Mouse (Mus musculus): ENCODE results near the gene Upp2.
A peak's percentile ranks its signal among the peaks of the same experiment; 100 is the strongest.

The Upp2 gene

DNA sequence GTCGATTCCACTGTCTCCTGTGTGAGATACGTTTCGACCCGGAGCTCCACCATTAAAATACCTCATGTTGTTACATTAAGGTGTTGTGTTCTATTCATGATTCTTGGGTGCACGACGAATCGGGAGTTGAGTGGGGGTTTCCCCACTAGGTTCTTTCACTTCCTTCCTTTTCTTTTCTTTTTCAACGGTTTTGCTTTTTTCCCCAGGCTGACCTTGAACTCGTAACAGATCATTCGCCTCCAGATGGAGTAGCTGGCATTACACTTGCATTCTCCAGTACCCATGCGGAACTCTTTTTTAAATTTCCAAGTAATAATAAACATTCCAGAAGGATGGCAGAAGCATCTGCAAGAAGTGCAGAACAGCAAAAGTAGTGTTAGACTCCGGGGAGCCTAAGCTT, 58.1 kb downstream of the Upp2 start:
- DNase-seq (ENCODE audit: low spot score): no peak

DNA sequence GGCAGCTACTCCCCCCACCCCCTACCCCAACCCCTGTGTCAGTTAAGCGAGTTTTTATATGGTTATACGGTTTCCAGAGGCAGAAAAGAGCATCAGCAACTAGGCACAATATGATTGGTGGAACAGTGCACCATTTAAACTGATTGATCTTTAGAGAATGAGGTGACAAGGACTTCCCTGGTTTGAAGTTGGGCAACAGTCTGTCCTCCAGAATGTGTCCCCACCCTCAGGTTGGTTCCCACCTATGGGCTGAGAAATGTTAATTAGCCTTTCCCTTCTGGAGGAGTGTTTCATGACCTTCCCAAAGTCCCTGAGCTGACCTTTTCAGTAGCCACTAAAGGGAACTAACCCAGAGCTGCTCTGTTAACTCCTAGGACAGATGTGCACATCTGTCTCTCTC, 58.6 kb downstream of the Upp2 start:
- no peak for DNase-seq (ENCODE audit: low spot score)

DNA sequence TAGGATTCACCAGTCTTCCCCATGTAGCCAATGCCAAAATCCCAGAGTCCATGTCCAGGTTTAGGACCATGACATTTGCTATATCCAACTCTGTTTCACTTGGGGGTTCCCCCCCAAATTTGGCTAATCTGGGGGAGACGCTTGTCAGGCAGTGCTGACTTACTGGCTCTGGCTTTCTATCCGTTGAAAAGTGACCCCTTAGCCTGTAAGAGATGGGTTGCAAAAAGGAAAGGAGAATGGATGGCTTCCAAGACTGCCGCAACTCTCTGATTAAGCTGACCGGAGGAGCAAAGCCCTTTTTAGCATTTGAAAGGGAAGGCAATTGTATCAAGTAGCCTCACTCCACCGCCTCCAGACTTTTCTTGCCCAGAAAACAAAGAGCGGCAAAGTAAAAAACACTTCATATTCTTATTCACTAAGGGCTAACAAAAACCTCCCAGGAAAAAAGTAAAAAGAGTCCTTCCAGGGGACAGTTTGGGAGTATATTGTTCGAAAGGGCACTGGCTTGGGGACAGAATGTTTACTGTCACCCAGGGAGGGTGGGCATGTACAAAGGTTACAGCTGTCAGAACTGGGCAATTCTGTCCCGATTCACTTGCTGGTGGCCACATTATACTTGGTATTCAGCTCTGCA, 59.2 kb downstream of the Upp2 start:
- no peak for DNase-seq (ENCODE audit: low spot score)

DNA sequence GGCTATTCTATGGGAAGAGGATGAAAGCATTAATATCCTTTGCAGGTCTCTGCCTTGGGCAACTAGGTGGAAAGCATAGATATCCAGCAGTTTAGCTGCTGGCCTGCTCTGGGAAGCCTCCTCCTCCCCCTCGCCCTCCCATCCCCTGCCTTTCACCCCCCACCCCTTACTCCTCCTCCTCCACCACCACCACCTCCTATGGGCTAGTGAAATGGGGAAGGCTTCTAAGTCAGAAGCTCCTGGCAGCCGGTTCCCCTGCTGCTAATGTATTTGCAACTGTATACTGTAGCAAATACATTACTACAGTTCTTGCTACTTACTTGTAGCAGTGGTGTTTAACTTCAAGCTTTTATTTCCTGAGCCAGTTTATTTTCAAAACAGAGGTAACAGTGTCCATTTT, 60.9 kb downstream of the Upp2 start:
- DNase-seq (ENCODE audit: low spot score): no peak

DNA sequence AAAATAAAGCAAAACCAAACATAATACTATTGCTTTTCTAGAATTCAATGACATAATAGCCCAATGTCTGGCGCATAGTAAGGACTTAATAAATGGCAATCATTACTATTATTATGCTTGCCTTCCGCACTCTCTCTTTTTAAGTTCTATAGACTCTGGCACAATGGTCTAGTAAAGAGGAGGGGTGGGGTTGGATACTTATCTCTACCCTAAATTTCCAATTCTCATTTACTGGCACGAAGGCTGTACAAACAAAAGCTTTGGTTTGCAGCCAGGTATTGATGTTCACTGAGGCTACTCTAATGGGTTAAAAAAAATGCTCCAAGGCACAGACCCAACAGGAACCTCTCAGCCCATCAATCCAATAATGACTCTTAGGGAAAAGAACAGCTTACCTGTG, 61.9 kb downstream of the Upp2 start:
- no peak for DNase-seq (ENCODE audit: low spot score)

DNA sequence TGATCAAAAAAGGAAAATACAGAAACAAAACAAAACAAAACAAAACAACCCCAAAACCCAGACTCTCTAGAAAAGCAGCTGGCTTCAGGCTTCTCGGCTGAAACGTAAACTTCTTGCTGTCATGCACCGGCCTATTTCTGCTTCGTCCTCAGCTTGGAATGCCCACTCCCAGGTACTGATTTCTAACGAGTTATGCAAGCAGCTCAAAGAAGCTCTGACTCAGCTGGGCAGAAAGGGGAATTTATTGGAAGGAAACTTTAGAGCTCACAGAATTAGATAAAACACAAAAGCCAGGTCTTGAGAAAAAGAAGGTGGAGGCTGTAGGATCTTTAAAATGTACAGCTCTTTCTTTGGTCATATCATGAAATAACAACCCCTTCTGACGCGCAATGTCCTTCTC, 62.3 kb downstream of the Upp2 start:
- no peak for DNase-seq (ENCODE audit: low spot score)

DNA sequence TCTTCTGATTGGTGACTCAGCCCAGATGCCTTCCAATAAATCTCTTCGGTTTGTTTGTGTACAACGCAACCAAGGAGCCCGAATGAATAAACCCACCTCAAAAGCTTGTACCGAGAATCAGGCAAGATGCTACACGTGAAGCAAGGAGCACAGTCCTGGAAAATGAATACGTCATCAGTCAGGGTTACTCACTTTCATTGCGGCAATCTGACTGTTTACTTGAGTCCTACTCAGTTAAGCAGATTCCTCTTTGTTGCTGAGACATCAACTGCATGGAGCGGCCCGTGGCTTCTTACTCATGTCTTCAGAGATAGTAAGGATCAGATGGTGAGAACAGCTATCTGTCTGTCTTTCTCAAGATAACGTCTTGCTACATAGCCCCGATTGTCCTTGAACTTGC, 66.7 kb downstream of the Upp2 start:
- no peak for DNase-seq (ENCODE audit: low spot score)

DNA sequence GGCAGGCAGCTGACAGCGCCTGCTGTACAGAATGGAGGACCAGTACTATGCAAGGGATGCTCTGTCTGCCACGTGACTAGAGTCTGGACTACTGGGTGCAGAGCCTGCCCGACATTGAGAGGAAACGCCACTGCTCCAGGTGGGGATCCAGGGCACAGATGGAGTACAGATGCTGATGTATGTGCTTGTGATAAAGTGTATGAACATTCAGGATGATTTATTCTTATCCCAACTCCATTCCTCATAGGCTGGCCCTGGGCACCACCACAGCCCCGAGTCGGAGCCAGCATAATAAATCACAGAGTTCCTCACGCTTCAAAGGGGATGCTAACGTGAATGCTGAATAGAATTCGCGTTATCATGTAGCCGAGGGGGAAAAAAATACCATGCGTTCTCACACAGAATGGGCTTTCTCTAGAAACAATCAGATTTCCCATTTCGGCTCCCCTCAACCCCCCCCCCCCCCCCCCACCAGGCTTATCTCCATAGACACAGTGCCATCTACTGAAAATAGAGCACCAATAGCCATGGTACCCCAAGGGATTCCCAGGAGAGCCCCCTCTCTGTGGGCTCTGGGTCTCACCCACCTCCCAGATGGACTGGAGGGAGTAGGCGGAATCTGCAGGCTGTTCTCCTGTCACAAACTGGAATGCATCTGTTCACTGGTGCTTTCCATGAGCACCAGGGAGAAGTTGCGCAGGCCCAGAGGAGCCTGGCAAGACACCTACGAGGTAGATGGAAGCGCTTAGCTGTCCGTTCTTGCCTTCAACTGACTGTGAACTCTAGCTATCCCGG, 74.9 kb downstream of the Upp2 start:
- DNase-seq (ENCODE audit: low spot score): peak; percentile 67

DNA sequence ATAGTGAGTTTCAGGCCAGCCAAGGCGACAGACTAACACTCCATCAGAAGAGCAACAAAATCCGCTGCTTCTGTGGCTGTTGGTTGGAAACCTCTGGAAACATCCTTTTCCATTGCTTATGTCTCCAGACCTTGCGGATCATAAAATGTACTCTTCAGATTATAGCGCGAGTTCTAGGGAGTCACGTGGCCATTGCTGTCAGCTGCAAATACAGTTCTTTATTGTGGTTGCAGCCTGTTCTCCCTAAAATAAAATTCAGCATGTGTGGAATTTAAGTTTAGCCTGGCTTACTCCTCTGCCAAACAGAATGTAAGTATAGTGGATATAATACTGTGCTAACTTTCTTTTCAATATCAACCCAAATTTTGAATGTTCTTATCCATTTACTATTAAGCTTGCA, 78.6 kb downstream of the Upp2 start:
- DNase-seq (ENCODE audit: low spot score): peak; percentile 22

DNA sequence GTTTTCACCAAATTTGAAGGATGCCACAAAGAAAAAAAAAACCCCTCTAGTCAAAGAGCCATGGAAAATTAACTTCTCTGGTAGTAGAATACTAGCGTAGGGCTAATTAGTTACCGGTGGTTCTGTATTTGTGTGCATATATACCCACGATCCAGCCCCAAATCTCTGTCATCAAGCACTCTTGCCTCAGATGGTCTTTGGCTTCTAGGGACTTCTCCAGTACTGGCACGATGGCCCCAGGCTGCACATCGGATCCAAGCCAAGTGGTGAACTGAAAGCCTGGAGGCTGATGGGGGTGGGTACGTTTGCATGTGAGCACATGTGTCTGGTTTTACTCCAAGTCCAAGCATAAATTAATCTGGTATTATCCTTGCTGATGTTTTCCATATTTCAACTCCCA, 88.1 kb downstream of the Upp2 start:
- DNase-seq (ENCODE audit: low spot score): no peak

DNA sequence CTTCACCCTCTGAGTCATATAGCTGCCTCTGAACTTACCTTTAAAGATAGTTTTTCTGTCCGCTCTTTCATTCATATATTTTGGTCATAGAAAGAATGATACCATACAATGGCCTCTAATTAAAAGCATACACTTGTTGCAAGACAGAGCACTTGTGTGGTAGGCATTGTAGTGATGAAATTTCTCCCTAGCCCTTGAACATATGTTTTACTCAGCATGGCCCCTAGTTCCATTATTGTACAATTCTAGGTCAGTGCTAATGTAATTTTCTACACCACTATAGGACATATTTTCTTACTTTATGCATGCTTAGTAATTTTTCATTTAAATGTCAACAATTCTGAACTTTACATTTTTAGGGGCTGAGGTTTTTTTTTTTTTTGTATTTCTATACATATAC, 89.9 kb downstream of the Upp2 start:
- DNase-seq (ENCODE audit: low spot score): no peak

DNA sequence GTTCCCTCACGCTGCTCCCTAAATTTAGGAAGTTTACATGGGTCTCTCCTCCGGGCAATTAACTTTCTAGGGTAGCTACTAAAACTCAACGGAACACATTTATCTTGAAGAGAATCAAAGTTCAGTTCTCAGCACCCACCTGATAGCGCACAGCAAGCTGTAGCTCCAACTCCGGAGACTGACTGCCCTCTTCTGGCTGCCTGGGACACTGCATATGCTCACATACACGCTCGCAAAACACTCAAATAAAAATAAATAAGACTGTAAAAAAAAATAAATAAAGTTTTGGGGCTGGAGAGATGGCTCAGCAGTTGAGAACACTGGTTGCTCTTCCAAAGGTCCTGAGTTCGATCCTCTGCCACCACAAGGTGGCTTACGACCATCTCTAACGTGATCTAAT, 90.8 kb downstream of the Upp2 start:
- no peak for DNase-seq (ENCODE audit: low spot score)

DNA sequence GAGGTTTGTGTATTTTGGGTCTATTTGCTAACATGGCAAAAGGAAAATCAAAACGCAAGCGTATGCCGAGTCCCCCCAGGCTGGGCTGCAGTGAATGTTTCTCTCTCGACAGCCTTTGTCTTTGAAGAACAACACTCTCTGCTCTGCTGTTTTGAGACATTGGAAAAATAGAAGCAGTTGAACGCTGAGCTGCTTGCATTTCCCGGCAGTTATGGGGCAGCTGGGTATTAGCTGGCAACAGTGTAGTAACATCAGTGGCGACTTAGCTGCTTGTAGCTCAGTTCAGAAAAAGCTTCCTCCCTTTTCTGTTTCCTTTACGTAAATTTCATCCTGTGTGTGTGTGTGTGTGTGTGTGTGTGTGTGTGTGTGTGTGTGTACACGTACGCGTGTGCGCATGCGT, 93.5 kb downstream of the Upp2 start:
- DNase-seq (ENCODE audit: low spot score): no peak

DNA sequence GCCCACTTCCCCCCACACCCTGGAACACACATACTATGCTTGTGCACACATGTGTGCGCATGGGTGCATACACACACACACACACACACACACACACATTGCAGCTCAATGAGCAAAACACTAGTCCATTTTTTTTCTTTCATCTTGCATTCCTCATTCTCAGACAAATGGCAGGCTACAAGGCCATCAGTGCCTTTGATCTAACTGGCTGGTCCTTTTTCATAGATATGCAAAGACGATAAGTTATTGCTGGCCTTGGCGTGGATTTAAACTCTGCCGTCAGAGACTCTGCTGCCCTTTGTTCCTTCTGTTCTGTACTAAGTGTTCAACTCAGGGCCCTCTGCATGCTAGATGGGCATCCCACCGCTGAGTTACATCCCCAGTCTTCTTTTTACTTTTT, 94.0 kb downstream of the Upp2 start:
- DNase-seq (ENCODE audit: low spot score): no peak

DNA sequence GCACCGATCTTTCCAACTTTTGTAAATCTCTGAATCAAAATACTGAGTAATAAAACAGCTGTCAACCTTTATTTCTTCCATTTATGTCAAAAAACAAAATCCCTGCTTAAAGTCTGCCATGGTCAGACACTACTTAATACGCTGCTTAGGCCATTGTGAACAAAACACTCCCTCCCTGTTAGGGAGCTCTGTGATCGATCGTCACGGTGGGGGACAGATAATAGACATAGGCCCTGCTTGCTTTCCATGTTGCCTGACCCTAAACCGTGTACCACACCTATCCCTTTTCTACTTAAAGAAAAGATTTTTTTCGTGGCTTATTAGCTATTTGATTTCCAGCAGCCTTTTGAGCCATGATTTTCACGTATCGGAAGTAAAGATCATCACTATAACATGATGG, 95.6 kb downstream of the Upp2 start:
- DNase-seq (ENCODE audit: low spot score): no peak

DNA sequence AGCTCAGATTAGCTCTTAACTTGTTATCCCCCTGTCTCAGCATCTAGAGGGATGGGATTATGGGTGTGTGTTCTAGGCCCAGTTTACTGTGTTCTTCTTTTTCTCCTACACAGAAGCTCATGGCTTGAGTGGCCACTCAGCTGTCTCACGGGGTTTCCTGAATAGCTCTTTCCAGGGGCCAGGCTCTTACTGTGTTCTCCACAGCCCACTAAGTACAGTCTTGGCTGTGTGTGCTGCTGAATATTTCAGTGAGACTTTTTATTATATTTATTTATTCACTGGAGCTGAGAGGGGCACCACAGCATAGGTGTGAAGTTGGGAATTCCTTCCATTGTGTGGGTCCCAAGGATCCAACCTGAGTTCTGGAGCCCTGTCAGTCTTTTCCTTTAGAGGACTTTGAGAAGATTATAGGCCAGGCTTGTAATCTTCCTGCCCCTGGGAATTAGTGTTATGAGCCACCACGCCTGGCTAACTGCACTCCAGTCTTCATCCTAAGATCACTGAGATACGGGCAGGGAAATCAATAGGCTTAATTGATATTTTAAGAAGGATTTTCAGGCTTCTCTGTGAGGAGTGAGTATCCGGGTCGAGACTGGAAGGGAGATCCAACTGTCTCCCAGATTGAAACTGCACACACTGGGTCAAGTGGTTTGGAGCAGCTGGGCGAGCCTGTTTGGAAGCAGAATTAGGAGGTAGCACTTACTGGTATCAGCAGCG, 96.5 kb downstream of the Upp2 start:
- DNase-seq (ENCODE audit: low spot score): no peak

DNA sequence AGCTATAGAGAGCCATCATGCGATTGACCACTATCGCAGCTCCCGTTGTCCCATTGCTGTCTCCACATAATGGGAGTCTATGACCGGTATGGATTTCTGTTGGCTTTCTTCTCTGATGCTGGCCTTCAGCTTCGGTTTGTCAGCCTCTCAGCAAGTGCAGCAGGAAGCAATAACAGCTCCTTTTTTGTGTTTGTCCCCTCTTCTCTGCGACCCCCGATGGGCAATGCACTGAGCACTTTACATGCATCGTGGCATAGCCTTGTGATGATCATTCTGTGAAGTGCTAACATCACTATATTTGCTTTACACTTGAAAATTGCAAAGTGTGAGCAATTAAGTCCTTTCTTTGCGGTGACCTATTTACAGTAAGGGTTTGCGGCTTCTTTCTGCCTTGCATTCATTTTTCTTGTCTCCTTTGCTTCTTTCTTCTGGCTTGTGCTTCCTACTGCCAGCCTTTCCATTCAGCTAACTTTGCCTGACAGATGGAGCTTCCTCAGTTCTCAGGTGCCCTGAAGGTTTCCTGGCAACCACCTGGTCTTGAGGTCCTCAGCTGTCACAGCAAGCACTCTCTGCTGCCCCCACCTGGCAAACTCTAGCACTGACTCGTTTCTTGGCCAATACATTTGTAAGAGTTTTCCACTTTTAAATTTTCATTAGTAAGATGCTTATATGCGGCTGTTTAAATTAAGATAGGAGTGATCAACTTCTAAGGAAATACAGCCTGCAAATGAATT, 98.2 kb downstream of the Upp2 start:
- peak; percentile 54 for DNase-seq (ENCODE audit: low spot score)

DNA sequence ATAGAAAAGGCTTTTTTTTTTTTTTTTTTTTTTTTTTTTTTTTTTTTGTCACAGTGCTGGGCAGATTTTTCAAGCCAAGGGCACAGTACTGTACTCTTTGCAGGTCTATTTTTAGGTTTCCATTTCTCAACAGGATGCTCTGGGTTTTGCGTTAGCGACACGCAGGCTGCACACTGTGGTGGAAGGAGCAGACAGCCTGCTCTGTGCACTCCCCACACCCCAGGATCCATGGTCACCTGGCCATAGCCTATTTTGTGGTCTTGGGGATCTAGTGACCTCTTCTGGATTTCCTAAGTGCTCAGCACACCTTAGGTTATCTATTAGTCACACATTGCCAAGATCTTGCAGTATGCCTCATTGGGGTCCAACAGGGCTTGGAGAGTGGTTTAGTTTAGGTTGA, 100.2 kb downstream of the Upp2 start:
- DNase-seq (ENCODE audit: low spot score): no peak

DNA sequence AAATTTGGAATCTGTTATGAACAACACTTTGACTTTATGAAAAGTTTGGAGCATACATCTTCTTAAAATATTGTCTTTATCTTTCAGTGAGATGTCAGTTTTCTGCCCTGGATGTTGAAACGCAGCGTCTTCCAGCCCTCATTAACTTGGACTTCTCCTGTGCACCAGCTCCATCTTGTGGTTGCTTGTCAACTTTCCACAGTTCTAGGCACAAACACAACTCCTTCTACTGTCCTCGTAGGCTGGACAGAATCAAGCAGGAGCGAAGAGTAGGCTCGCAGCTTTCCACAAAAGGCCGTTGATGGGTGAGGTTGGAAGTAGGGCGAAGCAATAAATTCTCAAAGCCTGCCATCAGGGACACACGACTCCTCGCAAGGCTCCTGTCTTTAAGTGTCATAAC, 100.9 kb downstream of the Upp2 start:
- DNase-seq (ENCODE audit: low spot score): peak; percentile 66

DNA sequence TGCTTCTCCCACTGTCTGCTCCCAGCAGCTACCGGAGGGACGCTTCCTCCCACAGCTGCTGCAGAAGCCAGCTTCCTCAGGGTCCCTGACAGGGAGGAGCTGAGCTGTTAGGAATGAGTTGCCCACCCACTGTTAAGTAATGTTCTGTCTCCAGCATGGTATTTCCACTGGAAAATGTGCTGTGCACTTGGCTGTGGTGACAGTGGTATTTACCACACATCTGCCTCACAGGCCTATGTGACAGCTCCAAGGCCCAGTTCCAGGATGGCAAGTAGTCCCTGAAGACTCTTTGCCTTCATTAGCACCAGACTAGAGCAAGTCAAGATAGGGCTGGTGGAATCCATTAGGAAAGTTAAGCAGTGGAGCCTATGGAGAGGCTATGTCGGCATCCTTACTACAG, 102.0 kb downstream of the Upp2 start:
- no peak for DNase-seq (ENCODE audit: low spot score)

DNA sequence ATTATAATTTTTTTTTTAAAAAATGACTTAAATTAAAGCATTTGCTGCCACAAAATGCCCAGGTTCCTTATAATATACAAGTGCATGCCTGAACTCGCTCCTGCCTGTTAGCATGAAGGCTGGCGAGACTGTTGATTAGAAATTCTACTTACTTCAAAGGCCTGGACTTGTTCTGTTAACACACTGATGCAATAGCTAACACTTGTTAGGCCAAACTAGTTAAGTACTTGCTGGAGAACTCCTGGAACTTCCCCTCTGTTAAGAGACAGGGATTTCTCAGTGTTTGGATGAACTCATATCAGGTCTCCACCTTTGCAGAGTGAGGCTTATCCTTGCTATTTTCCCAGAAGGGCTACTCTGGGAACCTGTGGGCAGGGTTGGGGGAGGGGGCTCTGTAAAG, 105.4 kb downstream of the Upp2 start:
- no peak for DNase-seq (ENCODE audit: low spot score)

DNA sequence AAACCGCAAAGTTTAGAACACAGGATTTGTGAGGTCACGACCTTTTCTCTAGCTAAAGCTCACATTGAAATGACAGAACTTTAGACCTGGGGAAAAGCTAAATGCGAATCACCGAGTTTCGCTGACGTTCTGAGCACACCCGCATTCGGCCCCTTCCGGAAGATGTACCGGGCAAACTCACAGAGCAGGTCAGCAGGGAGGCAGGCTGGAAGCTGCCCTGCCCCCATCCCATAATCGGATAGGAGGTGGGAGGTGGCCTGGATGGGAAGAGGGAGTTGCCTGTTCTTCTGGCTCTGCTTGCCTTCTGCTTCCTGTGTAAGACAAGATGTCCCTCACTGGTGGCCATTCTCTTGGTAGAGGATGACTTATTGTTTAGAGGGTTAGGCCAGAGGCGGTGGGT, 112.9 kb downstream of the Upp2 start:
- no peak for DNase-seq (ENCODE audit: low spot score)

DNA sequence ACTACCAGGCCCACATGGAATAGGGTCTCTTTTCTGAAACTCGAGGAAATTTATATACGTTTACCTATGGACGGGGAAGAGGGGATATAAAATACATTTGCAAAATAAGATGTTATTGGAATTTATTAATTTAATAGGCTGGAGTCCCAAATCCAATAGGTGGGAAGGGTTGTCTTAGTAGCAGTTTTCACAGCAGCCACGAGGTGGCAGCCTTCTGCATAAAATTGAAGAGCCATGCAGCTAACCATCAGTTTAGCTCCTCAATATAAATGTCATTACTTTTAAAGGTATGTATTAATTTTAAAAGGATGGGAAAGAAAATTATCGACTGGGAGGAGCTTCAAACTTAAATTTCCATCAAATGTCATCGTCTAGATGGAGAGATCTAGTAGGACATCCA, 113.7 kb downstream of the Upp2 start:
- no peak for DNase-seq (ENCODE audit: low spot score)
